Mouse (Mus musculus) small intestine, adult 2 months (tissue): ENCODE measurements around the gene Ppil3.

Experiments
- CTCF ChIP-seq: fragments of 200-500 bp; IDR thresholded peaks from 2 replicates; pipeline ENCODE4 v1.5.1; 2012; ENCODE audit warnings: low read depth, mild to moderate bottlenecking, control low read depth, inconsistent platforms, low read length, moderate library complexity, mixed read lengths; ENCODE audit not compliant: insufficient replicate concordance, insufficient read length; ENCODE audit errors: extremely low read depth
- POLR2A ChIP-seq: fragments of 200-500 bp; IDR thresholded peaks from 2 replicates; pipeline ENCODE4 v1.6.1; 2012; ENCODE audit warnings: low read depth, mild to moderate bottlenecking, control low read depth, inconsistent platforms, low read length, moderate library complexity

- TF ChIP-seq POLR2A = no peak
- TF ChIP-seq CTCF = no peak
Measured at GRCm38 (mm10) chr1:58448396-58448795, 3.1 kb upstream of the Ppil3 start.
